Mouse (Mus musculus): ENCODE data around the gene Mreg.

Gene Mreg

DNA sequence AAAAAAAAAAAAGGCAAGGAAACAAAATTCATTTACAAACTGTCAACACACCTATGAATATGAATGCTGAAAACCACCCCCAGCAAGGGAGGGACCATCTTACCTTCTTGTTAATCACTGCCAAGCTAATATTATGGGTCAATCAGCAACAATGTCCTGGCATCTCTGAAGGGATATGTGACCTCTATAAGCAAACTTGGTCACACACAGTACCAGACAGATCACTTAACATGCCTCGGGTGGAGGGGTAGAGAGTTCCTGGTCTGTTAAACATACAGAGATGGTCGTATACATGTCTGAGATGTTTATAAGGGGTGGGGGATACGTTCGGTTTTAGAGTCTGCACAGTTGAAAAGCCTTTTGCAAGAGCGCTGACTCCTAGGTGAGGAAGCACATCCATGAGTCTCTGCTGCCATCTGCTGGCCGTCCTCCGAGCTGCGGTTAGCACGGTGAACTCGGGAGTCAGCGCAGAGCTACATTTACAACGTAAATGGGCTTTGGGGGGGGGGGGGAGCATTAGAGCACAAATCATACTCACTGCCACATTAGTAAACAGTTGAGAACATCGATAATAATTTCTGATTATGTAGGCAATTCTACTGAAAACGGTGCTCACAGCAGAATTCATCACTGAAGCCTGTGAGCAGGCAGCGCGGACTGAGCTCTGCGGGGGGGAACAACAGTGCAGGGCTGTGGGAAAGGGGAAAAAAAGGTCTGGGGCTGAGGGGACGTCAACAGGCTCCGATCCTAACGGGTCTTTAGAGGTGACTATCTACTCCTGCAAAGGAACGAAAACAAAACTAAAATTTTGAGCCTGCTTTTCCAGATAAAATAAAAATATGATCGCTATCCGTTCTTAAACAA, 88.4 kb downstream of the Mreg start:
- peak; percentile 67 for DNase-seq (ENCODE audit: low read depth)

DNA sequence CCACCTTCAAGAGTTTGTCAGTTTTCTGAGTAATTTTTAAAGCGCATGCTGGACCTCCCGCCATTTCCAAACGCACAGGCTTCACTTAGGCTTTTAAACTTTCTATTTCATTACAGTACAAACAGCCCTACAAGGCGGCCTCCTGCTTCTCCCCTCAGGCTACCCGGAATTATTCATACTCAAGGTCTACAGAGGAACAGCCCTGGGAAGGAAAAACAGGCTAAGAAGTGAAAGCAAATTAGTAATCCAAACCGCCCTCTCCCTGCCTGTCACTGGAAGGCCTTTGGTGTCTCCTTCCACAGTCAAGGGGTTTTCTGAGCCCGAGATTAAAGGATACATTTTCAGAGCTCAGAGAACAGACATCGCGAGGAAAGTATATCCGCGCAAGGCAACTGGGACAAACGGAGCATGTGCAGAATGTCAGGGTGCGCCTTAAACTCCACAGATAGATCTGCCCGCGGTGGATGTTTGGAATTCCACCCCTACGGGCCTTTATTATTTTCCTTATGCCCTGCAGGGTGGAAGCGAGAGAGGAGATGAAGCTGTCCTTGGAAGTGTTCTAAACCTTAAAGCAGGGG, 90.4 kb downstream of the Mreg start:
- DNase-seq (ENCODE audit: low read depth), result no peak

DNA sequence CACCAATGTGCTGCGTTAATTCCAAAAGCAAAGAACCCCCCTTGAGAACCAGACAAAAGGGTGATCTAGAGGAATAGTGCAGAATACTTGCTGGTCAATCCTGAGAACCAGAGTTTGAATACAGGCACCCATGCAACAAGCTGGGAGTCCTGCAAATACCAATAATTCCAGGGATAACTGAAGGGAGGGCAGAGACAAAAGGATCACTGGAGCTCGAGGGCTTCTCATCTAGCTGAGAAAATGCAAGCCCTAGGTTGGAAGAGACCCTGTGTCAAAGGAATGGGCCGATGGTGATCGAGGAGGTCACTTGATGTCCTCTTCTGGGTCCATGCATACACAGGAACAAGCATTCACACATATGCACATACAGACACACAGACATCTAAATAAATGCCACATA, 92.1 kb downstream of the Mreg start:
- DNase-seq (ENCODE audit: low read depth), result no peak

DNA sequence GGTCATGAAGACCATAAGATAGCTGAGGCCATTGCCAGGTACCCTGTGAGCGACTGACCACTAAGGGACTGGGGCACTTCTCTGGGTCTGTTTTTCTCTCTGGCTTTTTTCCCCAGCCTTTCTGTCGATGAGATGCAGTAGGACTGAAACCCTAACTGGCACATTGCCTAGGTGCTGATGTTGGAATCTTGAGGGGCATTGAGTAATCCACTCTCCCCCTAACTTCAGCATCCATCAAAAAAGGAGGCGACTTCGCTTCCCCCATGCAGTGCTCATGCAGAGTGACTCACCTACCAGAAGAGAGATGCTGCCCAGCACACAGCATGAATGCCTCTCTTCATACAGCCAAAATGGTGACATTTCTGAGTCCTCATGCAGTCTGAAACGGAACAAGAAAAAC, 97.9 kb downstream of the Mreg start:
- DNase-seq (ENCODE audit: low read depth), result no peak

All from 416B (cell line).